Mouse (Mus musculus): ENCODE measurements at regions not wholly inside any gene's neighbourhood (a gene's known extent, or its start where the extent isn't known, plus 50 kb on each side); places are given as distances from the start of the nearest gene placed in this dataset.

GRCm38 (mm10) chr5:111577441-111577840 is 156.3 kb upstream of the Gm26897 start:
- peaks cover 62% of the 10 kb centered on the region for H3K27me3 ChIP-seq (ENCODE audit: control insufficient read depth, insufficient read depth, low read length)
- no peaks in the 10 kb centered on the region for H3K9me3 ChIP-seq (replicated peaks; ENCODE audit: control insufficient read depth, low read length)
- H3K4me3 ChIP-seq (ENCODE audit: low read depth, low read length): no peak overlapping the region
- DNase-seq (ENCODE audit: low spot score): peak; percentile 7
- H3K27ac ChIP-seq (ENCODE audit: low read depth): no peak overlapping the region
- peaks cover 4% of the 10 kb centered on the region for H3K4me1 ChIP-seq (ENCODE audit: control insufficient read depth, insufficient read depth)
- no peaks in the 10 kb centered on the region for H3K36me3 ChIP-seq (replicated peaks; ENCODE audit: control insufficient read depth, insufficient read depth, low read length)
- H3K9ac ChIP-seq (replicated peaks; ENCODE audit: low read depth, low read length): no peak overlapping the region
- ATAC-seq (ENCODE audit: insufficient read depth, low read depth): no peak
- 18% methylated on average over 5 of the region's 5 CpGs for WGBS
- TF ChIP-seq EP300 (IDR thresholded peaks at IDR 0.05; ENCODE audit: low read depth): no peak
- TF ChIP-seq CTCF (IDR thresholded peaks at IDR 0.05; ENCODE audit: low read depth): no peak
- no peak overlapping the region for H3K4me2 ChIP-seq (ENCODE audit: low read depth, low read length)

- peaks cover 62% of the 10 kb centered on the region for H3K27me3 ChIP-seq (ENCODE audit: control insufficient read depth, insufficient read depth, low read length)
- no peak for DNase-seq (ENCODE audit: low spot score)
- ATAC-seq (ENCODE audit: insufficient read depth, low read depth): no peak
- no peaks in the 10 kb centered on the region for H3K36me3 ChIP-seq (replicated peaks; ENCODE audit: control insufficient read depth, insufficient read depth, low read length)
- no peak overlapping the region for H3K9ac ChIP-seq (replicated peaks; ENCODE audit: low read depth, low read length)
- no peak overlapping the region for H3K27ac ChIP-seq (ENCODE audit: low read depth)
- 77% methylated on average over 5 of the region's 5 CpGs for WGBS
- peaks cover 4% of the 10 kb centered on the region for H3K4me1 ChIP-seq (ENCODE audit: control insufficient read depth, insufficient read depth)
- no peak overlapping the region for H3K4me3 ChIP-seq (ENCODE audit: low read depth, low read length)
- TF ChIP-seq EP300 (IDR thresholded peaks at IDR 0.05; ENCODE audit: low read depth): no peak
- TF ChIP-seq CTCF (IDR thresholded peaks at IDR 0.05; ENCODE audit: low read depth): no peak
- H3K4me2 ChIP-seq (ENCODE audit: low read depth, low read length): no peak overlapping the region
- no peaks in the 10 kb centered on the region for H3K9me3 ChIP-seq (replicated peaks; ENCODE audit: control insufficient read depth, low read length)
Measured at GRCm38 (mm10) chr5:111578088-111578487, 155.6 kb upstream of the Gm26897 start.

- Histone ChIP-seq H3K27me3 (ENCODE audit: control insufficient read depth, insufficient read depth, low read length) (peaks cover 62% of the 10 kb centered on the region), H3K4me2 (ENCODE audit: low read depth, low read length) (no peak overlapping the region), H3K9ac (replicated peaks; ENCODE audit: low read depth, low read length) (no peak overlapping the region), H3K36me3 (replicated peaks; ENCODE audit: control insufficient read depth, insufficient read depth, low read length) (no peaks in the 10 kb centered on the region), H3K4me1 (ENCODE audit: control insufficient read depth, insufficient read depth) (peaks cover 4% of the 10 kb centered on the region), H3K9me3 (replicated peaks; ENCODE audit: control insufficient read depth, low read length) (no peaks in the 10 kb centered on the region), H3K4me3 (ENCODE audit: low read depth, low read length) (no peak overlapping the region), H3K27ac (ENCODE audit: low read depth) (no peak overlapping the region)
- TF ChIP-seq EP300 (IDR thresholded peaks at IDR 0.05; ENCODE audit: low read depth) (no peak), CTCF (IDR thresholded peaks at IDR 0.05; ENCODE audit: low read depth) (no peak)
- ATAC-seq (ENCODE audit: insufficient read depth, low read depth) (0 out of 2 replicates have a peak, but pooled peaks have one; percentile 25), DNase-seq (ENCODE audit: low spot score) (peak; percentile 9)
- WGBS: 40% methylated on average over 12 of the region's 12 CpGs
Measured at GRCm38 (mm10) chr5:111578977-111579727, 154.6 kb upstream of the Gm26897 start.

- Histone ChIP-seq H3K4me3 (ENCODE audit: low read depth, low read length) (peak overlapping the region; percentile 2; the same call in 1 of the 2 replicates), H3K36me3 (replicated peaks; ENCODE audit: control insufficient read depth, insufficient read depth, low read length) (no peaks in the 10 kb centered on the region), H3K4me1 (ENCODE audit: control insufficient read depth, insufficient read depth) (peaks cover 4% of the 10 kb centered on the region), H3K9me3 (replicated peaks; ENCODE audit: control insufficient read depth, low read length) (no peaks in the 10 kb centered on the region), H3K9ac (replicated peaks; ENCODE audit: low read depth, low read length) (no peak overlapping the region), H3K4me2 (ENCODE audit: low read depth, low read length) (peak overlapping the region; percentile 19; the same call in 1 of the 2 replicates), H3K27me3 (ENCODE audit: control insufficient read depth, insufficient read depth, low read length) (peaks cover 71% of the 10 kb centered on the region), H3K27ac (ENCODE audit: low read depth) (no peak overlapping the region)
- no peak for ATAC-seq (ENCODE audit: insufficient read depth, low read depth)
- DNase-seq (ENCODE audit: low spot score): peak; percentile 13
- TF ChIP-seq CTCF (IDR thresholded peaks at IDR 0.05; ENCODE audit: low read depth): no peak
- TF ChIP-seq EP300 (IDR thresholded peaks at IDR 0.05; ENCODE audit: low read depth): no peak
- 11% methylated on average over 31 of the region's 31 CpGs for WGBS
Measured at GRCm38 (mm10) chr5:111580870-111581771, 152.6 kb upstream of the Gm26897 start.

GRCm38 (mm10) chr5:111582004-111582403 is 151.7 kb upstream of the Gm26897 start:
- Histone ChIP-seq H3K4me1 (ENCODE audit: control insufficient read depth, insufficient read depth) (peaks cover 4% of the 10 kb centered on the region), H3K27ac (ENCODE audit: low read depth) (no peak overlapping the region), H3K4me2 (ENCODE audit: low read depth, low read length) (no peak overlapping the region), H3K27me3 (ENCODE audit: control insufficient read depth, insufficient read depth, low read length) (peaks cover 80% of the 10 kb centered on the region), H3K36me3 (replicated peaks; ENCODE audit: control insufficient read depth, insufficient read depth, low read length) (no peaks in the 10 kb centered on the region), H3K9ac (replicated peaks; ENCODE audit: low read depth, low read length) (no peak overlapping the region), H3K9me3 (replicated peaks; ENCODE audit: control insufficient read depth, low read length) (no peaks in the 10 kb centered on the region), H3K4me3 (ENCODE audit: low read depth, low read length) (no peak overlapping the region)
- ATAC-seq (ENCODE audit: insufficient read depth, low read depth) (no peak), DNase-seq (ENCODE audit: low spot score) (no peak)
- WGBS: 43% methylated on average over 9 of the region's 9 CpGs
- TF ChIP-seq CTCF (IDR thresholded peaks at IDR 0.05; ENCODE audit: low read depth) (no peak), EP300 (IDR thresholded peaks at IDR 0.05; ENCODE audit: low read depth) (no peak)
